Mouse (Mus musculus) natural killer cell, adult 2 months (primary cell): ENCODE results near the gene Ggact.
A peak's percentile ranks its signal among the peaks of the same experiment; 100 is the strongest.

Source experiments
- DNase-seq, 2 experiments: peaks; one replicate each; pipeline ENCODE4 v3.0.0; 2022; ENCODE audit warnings: low spot score in 2 of 2

Ggact gene

GRCm38 (mm10) chr14:122913657-122914056, at the start of gene Ggact:
Gene Ggact, minus strand, starts transcription at chr14:122913757.
- no peak for DNase-seq

DNA sequence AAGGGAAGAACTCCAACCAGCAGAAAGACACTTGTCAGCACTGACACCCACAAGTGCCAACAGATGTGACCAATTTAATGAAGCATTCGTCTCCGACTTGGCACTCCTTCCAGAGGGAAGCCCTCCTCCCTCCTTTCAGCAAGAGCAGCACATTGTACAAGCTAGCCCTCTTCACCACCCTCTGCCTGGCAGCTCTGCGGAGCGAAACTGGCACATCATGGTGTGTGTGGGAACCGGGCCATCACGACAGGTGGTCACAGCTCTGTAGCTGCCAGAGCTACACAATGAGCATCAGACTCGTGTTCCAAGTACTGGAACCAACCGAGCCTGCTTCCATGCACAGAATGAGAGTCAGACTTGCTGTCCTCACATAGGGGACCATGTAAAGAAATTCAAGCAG, 44.4 kb upstream of the Ggact start:
- DNase-seq: no peak

DNA sequence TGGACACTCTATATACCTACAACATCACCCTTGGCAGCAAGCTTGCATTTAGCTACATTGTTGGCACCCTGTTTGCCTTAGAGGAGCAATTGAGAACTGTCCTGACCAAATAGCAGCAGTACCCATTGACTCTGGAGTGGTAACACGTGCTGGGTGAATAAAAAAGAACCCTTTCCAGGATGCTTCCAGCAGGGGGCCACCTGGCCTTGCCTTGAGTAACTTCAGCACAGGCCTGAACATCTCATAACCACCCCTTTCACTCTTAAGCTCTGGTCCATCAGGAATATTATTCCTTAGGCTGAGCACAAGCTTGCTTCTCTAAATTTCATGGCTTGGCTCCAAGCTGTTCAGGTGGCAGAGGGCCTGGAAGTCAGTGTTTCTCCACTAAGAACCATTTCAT, 39.8 kb upstream of the Ggact start:
- DNase-seq: peak; percentile 26 to 36

DNA sequence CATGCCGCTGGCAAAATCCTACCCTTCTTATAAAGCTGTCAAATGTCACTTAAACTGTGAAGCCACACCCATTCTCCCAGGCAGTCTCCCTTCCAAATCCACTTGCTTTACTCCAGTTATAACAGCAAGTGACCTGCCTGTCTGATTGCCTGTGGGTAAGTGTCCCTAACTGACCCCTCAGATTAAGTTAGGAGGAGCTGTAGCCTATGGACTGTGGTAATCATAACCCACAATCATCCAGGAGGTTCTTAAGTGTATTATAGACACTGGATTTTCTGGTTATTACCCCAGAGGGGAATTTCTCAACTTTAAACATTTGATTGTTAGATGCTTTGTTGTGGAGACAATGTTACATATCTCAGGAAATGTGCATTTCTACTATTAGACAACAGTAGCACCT, 39.0 kb upstream of the Ggact start:
- DNase-seq: no peak

GRCm38 (mm10) chr14:122951676-122952445, 38.3 kb upstream of the Ggact start:
- peak; percentile 63 to 83 for DNase-seq

- peak; percentile 11 to 14 for DNase-seq
Measured at GRCm38 (mm10) chr14:122950915-122951314, 37.4 kb upstream of the Ggact start.

DNA sequence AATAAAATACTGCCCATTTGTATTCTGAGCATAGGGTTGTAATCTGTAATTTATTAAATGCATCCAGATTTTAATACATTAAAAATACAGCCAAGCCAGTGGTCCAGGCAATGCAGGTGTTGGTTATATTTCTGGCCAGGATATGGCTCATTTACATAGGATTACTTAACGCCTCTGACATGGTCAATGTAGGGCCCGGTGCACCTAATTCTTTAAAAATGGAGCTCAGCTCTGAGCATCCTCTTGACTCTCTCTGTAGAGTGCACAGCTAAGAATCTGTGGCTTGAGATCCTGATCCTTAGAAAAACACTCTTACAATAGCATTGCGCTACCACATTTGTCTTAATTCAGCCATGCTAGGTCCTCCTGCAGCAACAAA, 29.9 kb upstream of the Ggact start:
- DNase-seq: no peak

- DNase-seq: no peak
Measured at GRCm38 (mm10) chr14:122942757-122943474, 29.4 kb upstream of the Ggact start.

DNA sequence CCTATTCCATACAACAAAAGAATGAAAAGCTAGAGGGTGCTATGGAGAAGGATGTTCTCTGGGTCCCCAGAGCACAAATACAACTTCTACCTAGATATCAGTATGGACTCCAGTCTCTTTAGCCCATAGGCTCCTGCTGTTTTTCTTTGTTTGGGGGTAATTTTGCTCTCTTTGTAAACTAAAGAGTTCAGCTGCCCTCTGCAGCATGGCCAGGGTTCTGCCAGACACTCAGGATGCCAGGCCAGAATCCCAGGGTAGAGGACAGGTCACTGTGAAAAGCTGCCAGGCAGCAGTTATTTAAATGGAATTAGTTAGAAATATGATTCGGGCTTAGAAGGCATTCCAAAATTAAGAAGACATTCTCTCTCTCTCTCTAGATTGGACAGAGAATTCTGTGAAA, 22.9 kb upstream of the Ggact start:
- no peak for DNase-seq

GRCm38 (mm10) chr14:122920011-122920410, 6.5 kb upstream of the Ggact start:
- DNase-seq: no peak

- no peak for DNase-seq
Measured at GRCm38 (mm10) chr14:122917676-122918075, 4.1 kb upstream of the Ggact start.

DNA sequence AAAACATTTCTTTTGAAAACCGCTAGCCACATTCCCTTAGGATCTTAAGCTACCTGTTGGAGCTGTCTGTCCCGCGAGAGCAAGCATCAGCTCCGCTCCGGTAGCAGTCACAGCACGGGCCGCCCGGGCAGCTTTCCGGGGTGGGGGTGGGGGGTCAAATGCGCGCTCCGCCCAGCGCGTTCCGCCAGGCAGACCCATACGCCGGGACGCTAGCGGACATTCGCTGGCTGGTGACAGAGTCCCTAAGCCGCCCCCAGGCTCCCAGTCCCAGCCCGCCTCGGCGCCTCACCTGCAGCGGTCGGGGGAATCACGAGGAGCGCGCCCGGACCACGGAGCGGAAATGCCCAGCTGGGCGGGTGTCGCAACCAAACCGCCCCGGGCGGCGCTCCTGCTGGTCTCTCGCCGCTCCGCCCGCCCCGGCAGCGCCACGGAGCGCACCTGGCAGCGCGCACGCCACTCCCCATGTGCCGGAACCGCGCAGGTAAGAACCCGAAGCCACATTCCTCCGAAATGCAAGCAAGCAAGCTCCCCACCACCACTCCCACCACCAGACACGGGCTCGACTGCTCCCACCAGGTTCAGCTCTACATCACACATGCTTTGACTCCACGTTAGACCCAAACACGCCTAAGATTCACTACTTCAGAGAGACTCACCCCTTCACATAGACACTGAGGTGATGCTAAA, 602 bp downstream of the Ggact start:
- DNase-seq: peak; percentile 54 to 63

DNA sequence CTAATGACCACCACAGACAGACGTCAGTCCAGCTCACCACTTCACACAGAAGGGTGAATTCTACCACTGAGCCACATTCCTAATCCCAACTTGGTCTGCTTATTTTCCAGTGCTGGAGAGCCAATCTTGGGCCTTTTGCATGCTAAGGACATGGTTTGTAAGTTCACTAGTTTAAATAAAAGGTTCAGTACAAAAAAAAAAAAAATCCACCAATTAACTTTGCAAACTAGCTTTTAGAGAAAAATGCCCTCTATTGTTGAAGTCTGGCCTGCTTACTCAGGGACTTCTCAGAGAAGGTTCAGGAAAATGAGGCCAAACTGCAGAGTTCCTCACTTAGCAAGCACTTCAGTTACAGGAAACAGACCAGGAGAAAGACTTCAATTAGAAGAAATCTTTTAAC, 1.4 kb downstream of the Ggact start:
- DNase-seq: no peak

- DNase-seq: no peak
Measured at GRCm38 (mm10) chr14:122911265-122911664, 2.3 kb downstream of the Ggact start.

DNA sequence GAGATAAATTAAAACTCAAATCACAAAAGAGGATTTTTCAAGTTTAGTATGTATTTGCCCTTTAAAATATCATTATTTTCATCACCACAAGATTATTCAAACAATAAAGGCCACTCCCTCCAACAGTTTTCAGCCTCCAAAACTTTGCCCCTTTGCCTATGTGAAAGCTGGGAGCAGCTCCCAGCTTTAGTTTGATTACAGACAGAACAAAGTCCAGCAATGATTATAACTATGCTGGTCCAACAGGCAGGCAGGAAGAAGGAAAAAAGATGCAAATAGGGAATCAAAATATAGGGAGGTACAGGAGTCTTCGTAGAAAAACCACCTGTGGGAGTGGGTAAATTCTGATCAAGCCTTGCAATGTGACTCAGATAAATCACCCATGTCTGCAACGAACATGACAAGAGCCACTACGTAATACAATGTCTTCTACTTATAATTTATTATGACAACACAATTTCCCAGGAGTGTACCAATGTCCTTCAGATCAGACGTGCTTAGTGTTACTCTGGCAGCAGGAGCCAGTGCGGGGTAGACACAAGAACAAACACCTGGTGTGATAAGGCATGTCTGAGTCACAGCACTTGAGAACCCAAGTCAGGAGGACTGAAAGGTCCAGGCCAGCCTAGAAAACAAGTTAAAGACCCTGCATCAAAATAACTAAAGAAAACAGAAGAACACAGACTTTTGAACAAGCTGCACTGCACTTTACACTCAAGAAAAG, 4.0 kb downstream of the Ggact start:
- no peak for DNase-seq

DNA sequence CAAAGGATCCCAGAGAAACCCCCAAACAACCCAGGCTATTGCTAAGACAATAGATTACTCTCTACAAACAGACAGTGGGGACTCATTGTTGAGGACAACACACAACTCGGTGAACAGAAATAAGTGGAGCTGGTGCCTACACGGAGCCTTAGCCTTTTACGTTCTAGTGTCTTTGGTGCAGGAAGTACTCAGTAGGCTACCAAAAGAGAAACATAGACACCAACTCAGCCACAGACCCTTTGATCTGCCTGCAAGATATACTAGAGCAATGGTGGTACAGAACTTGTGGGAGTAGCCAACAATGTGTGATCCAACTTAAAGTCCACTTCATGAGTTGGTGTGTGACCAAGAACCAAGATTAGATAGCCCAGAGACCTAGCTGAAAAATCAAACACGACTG, 5.5 kb downstream of the Ggact start:
- peak in 1 of 2 experiments; percentile 8 for DNase-seq

DNA sequence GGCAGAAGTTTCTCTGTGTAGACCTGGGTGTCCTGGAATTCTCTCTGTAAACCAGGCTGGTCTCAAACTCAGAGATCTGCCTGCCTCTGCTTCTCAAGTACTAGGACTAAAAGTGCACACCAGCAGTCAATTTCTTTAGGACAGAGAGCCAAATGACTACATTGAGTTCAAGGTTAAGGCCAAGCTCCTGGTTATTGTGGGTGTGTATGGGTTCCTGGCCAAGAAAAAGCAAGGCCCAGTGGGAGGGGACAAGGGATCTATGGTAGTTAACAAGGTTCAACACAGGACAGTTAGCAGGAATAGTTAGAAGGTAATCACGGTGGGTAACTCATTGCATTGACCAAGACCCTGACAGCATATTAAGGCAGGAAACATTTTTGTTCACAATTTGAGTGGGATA, 8.6 kb downstream of the Ggact start:
- DNase-seq: no peak

- no peak for DNase-seq
Measured at GRCm38 (mm10) chr14:122903923-122904351, 9.6 kb downstream of the Ggact start.

GRCm38 (mm10) chr14:122902884-122903283, 10.7 kb downstream of the Ggact start:
- DNase-seq: no peak

GRCm38 (mm10) chr14:122902136-122902535, 11.4 kb downstream of the Ggact start:
- DNase-seq: peak; percentile 21 to 40

DNA sequence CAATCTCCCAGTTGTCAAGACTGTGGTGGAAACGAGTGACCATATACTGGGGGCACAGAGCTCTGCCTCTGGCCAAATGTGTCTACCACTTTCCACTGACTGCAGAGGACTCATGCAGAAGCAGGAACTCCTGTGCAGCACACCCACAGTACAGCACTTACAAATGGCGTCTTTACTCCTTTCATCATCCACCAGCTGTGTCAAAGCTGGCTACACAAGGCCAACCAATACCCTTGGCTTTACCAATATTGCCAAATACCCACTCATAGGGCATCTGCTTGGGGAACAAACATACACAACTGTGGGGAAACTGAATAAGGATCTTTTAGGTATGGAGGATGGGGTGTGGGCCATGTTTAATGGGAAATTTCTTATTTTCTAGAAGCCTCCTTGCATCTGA, 11.8 kb downstream of the Ggact start:
- DNase-seq: no peak

DNA sequence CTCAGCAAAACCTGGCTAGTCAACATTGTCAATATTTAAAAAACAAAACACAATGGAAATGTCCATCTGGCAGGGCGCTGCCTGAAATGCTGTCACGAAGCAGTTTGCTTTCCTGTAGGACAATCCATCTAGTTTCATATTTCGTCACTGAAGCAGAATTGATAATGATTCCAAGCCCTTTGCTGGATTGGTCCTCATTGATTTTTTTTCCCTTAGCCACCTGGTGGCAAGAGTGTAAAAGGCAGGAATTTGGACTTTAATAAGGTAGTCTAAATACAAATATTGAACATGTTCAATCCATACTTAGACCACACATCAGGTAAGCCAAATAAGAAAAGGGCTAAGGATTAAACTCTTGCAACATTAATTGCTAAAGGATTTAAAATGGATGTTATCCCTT, 12.4 kb downstream of the Ggact start:
- DNase-seq: no peak
